Comparison of ENCODE assay signal across 8 mouse cellular contexts in genomic region chr8:84946528-84947240, GRCm38 (mm10). TPM values are rescaled to one million over a fixed set of nuclear protein-coding genes. Genes with fewer than 3 reads are reported as not detected.
DNase-seq lines count a peak whose midpoint lies in the region; ATAC-seq and TF ChIP-seq lines count a peak whose summit lies in the region.

Gene Rtbdn, plus strand, starts transcription at chr8:84946991.

- no peak for ATAC-seq in embryonic facial prominence, embryonic 15.5 days (ENCODE audit: insufficient number of reproducible peaks, low FRiP score, low TSS enrichment, low read depth)
- no peak for ATAC-seq in limb, embryonic 15.5 days (ENCODE audit: insufficient number of reproducible peaks, low FRiP score, low TSS enrichment, low read depth)

- DNase-seq in embryo, embryonic 10.5 days (ENCODE audit: low spot score), result peak; percentile 71
- no peak for DNase-seq in embryo, embryonic 9.5 days (ENCODE audit: extremely low spot score)
- DNase-seq in CH12.LX (ENCODE audit: extremely low read depth), result no peak
- DNase-seq in spleen, postnatal 10 days (ENCODE audit: low spot score in 2 of 2), result no peak
- DNase-seq in lung, postnatal 14 days, result no peak

- H3K79me2 ChIP-seq in CH12.LX (replicated peaks; ENCODE audit: control insufficient read depth, extremely low read depth, insufficient read depth, poor library complexity, severe bottlenecking), result no peaks in the 10 kb centered on the region

- no peak for TF ChIP-seq EP300 in CH12.LX (IDR thresholded peaks at IDR 0.05; ENCODE audit: low read length)

- peak in 1 of 2 experiments; percentile 61; a peak in 2 of 4 replicates for TF ChIP-seq CTCF in CH12.LX (conservative IDR thresholded peaks at IDR 0.05 in 1 of 2, IDR thresholded peaks at IDR 0.05 in 1 of 2; ENCODE audit: low read depth in 2 of 2, low read length in 2 of 2)
- TF ChIP-seq CTCF in small intestine, adult 2 months (IDR thresholded peaks at IDR 0.05; ENCODE audit: extremely low read depth, insufficient read length, insufficient replicate concordance, low read depth, low read length), result peak; percentile 34; the same call in 1 of the 2 replicates

- WGBS in embryonic facial prominence, embryonic 15.5 days, result 8% methylated on average over 17 of the region's 17 CpGs
- WGBS in limb, embryonic 15.5 days, result 13% methylated on average over 17 of the region's 17 CpGs
- WGBS in small intestine, adult 2 months, result 12% methylated on average over 17 of the region's 17 CpGs

- no peak within 1 kb of the TSS for H3K9ac ChIP-seq in CH12.LX (ENCODE audit: insufficient read depth, low read depth)
- no peak within 1 kb of the TSS for H3K9ac ChIP-seq in embryonic facial prominence, embryonic 15.5 days
- H3K9ac ChIP-seq in limb, embryonic 15.5 days, result no peak within 1 kb of the TSS

- H3K4me1 ChIP-seq in CH12.LX (ENCODE audit: control insufficient read depth in 1 of 2, insufficient read depth in 2 of 2), result peaks cover 0 to 9% of the 10 kb centered on the region in 2 experiments; a peak in 2 of 4 replicates
- H3K4me1 ChIP-seq in embryonic facial prominence, embryonic 15.5 days, result peaks cover 21% of the 10 kb centered on the region
- H3K4me1 ChIP-seq in limb, embryonic 15.5 days, result peaks cover 16% of the 10 kb centered on the region
- peaks cover 3% of the 10 kb centered on the region; the same call in 1 of the 2 replicates for H3K4me1 ChIP-seq in small intestine, adult 2 months (ENCODE audit: control insufficient read depth, insufficient read depth, insufficient read length, low read length)

- peak within 1 kb of the TSS; percentile 16 for H3K4me2 ChIP-seq in CH12.LX (ENCODE audit: insufficient read depth, low read depth, poor library complexity, severe bottlenecking)
- peak within 1 kb of the TSS; percentile 75 for H3K4me2 ChIP-seq in embryonic facial prominence, embryonic 15.5 days (replicated peaks)
- H3K4me2 ChIP-seq in limb, embryonic 15.5 days, result peak within 1 kb of the TSS; percentile 84

- H3K27ac ChIP-seq in CH12.LX (ENCODE audit: insufficient read depth, low read depth), result no peak within 1 kb of the TSS
- no peak within 1 kb of the TSS for H3K27ac ChIP-seq in embryonic facial prominence, embryonic 15.5 days (replicated peaks)
- no peak within 1 kb of the TSS for H3K27ac ChIP-seq in limb, embryonic 15.5 days
- H3K27ac ChIP-seq in small intestine, adult 2 months (ENCODE audit: insufficient read depth, low read depth, low read length), result no peak within 1 kb of the TSS

- no peak within 1 kb of the TSS for H3K4me3 ChIP-seq in CH12.LX (replicated peaks in 1 of 3; ENCODE audit: low read depth in 2 of 3, low read length in 2 of 3, poor library complexity in 1 of 3)
- H3K4me3 ChIP-seq in embryonic facial prominence, embryonic 15.5 days (replicated peaks), result peak within 1 kb of the TSS; percentile 40
- H3K4me3 ChIP-seq in limb, embryonic 15.5 days, result peak within 1 kb of the TSS; percentile 43
- H3K4me3 ChIP-seq in small intestine, adult 2 months (ENCODE audit: low read depth, low read length), result peak within 1 kb of the TSS; percentile 26

- in situ Hi-C loops in CH12.LX (cut with MboI; ENCODE audit: low pct_ligation_motif_present, low pct_unique_long_range_greater_than_20kb, low sequenced_read_pairs), result no loop called here

- no peaks in the 10 kb centered on the region for H3K36me3 ChIP-seq in CH12.LX (replicated peaks in 1 of 2; ENCODE audit: control insufficient read depth in 1 of 2, insufficient read depth in 1 of 2, low read length in 1 of 2)
- H3K36me3 ChIP-seq in embryonic facial prominence, embryonic 15.5 days, result no peaks in the 10 kb centered on the region
- H3K36me3 ChIP-seq in limb, embryonic 15.5 days, result no peaks in the 10 kb centered on the region
- H3K36me3 ChIP-seq in small intestine, adult 2 months (ENCODE audit: control insufficient read depth, insufficient read depth, low read length), result no peaks in the 10 kb centered on the region

- H3K27me3 ChIP-seq in CH12.LX (replicated peaks), result peaks cover 70% of the 10 kb centered on the region
- peaks cover 70% of the 10 kb centered on the region for H3K27me3 ChIP-seq in embryonic facial prominence, embryonic 15.5 days
- H3K27me3 ChIP-seq in limb, embryonic 15.5 days, result peaks cover 81% of the 10 kb centered on the region
- H3K27me3 ChIP-seq in small intestine, adult 2 months (ENCODE audit: control insufficient read depth, insufficient read depth, low read length), result peaks cover 46% of the 10 kb centered on the region

- TF ChIP-seq RAD21 in CH12.LX (IDR thresholded peaks at IDR 0.05; ENCODE audit: low read depth, low read length), result peak; percentile 39

- dilution Hi-C loops in CH12.LX (cut with MboI; ENCODE audit: extremely low pct_ligation_motif_present, extremely low pct_unique_long_range_greater_than_20kb, low sequenced_read_pairs), result no loop called here

- no peak for TF ChIP-seq POLR2A in CH12.LX (IDR thresholded peaks at IDR 0.05; ENCODE audit: low read depth, low read length)
- TF ChIP-seq POLR2A in small intestine, adult 2 months (IDR thresholded peaks at IDR 0.05; ENCODE audit: low read depth, low read length), result no peak

- H3K9me3 ChIP-seq in CH12.LX (replicated peaks; ENCODE audit: low read length), result peaks cover 2% of the 10 kb centered on the region
- no peaks in the 10 kb centered on the region for H3K9me3 ChIP-seq in embryonic facial prominence, embryonic 15.5 days (replicated peaks)
- H3K9me3 ChIP-seq in limb, embryonic 15.5 days, result no peaks in the 10 kb centered on the region

TF ChIP-seq in CH12.LX, 34 proteins besides CTCF, POLR2A, EP300 and RAD21:
- TF ChIP-seq IRF4 (IDR thresholded peaks at IDR 0.05; ENCODE audit: low read depth, low read length) (no peak), SMC3 (IDR thresholded peaks at IDR 0.05; ENCODE audit: low read depth, low read length) (peak; percentile 29; the same call in 1 of the 2 replicates), TCF12 (IDR thresholded peaks at IDR 0.05; ENCODE audit: low read depth, low read length) (no peak)

RNA-seq across cellular contexts. Expression of gene Rtbdn, which starts in this region (rescaled TPM):
- total RNA-seq in CH12.LX (2012; rRNA removed) (0.17 and 0.21 TPM in 2 replicates), CH12.LX (2014; rRNA removed) (not detected in 2 replicates)
- 0.93 and 1.8 TPM in 2 replicates for polyA plus RNA-seq in CH12.LX (2012; ENCODE audit: insufficient read length, low read depth)
- polyA plus RNA-seq in embryonic facial prominence, embryonic 15.5 days (2015; fragmentation: Nextera tagmentation; extraction: Ambion mirVana), result 0.27 TPM in 1 of 2 replicates, not detected in the other
- 0.19 and 0.24 TPM in 2 replicates for polyA plus RNA-seq in limb, embryonic 15.5 days (2015; fragmentation: Nextera tagmentation; extraction: Ambion mirVana)
- 0.15 TPM in 1 of 2 replicates, not detected in the other for polyA plus RNA-seq in small intestine, adult 2 months (2012; rRNA removed)

Comparison
In these comparisons a context has a peak if more than half of its experiments do, and no peak if none do; other contexts are left out.
1. H3K4me2 ChIP-seq: peak in every context shown above with its lines; median percentile 84 in limb, embryonic 15.5 days; 75 in embryonic facial prominence, embryonic 15.5 days; 16 in CH12.LX.
2. H3K4me3 ChIP-seq: peak in embryonic facial prominence, embryonic 15.5 days (single experiment), limb, embryonic 15.5 days (single experiment) and small intestine, adult 2 months (single experiment); none in CH12.LX (0 of 3).